Mouse (Mus musculus) myocyte (in vitro differentiated cells): ENCODE results near the gene Lilra5.
"Not testable (repeated sequence)": the region's sequence is repeated elsewhere in the genome, so short reads cannot be mapped to it uniquely, and the experiment has no call there.

Experiments
- CEBPB ChIP-seq: IDR thresholded peaks from 2 replicates; pipeline ENCODE4 v1.6.1; 2011; ENCODE audit warnings: mild to moderate bottlenecking, moderate library complexity; ENCODE audit not compliant: poor library complexity, insufficient read depth, severe bottlenecking
- E2F4 ChIP-seq: IDR thresholded peaks from one replicate; pipeline ENCODE4 v1.6.1; 2011; ENCODE audit warnings: mild to moderate bottlenecking, control low read depth, moderate library complexity; ENCODE audit not compliant: insufficient read depth
- MAX ChIP-seq: IDR thresholded peaks from one replicate; pipeline ENCODE4 v1.6.1; 2011; ENCODE audit warnings: low read depth, mild to moderate bottlenecking, control low read depth
- POLR2A ChIP-seq: IDR thresholded peaks from one replicate; pipeline ENCODE4 v1.6.1; 2011; ENCODE audit warnings: low read depth, mild to moderate bottlenecking, control low read depth, moderate library complexity; ENCODE audit not compliant: insufficient read length
- REST ChIP-seq: IDR thresholded peaks from one replicate; pipeline ENCODE4 v1.6.1; 2011; ENCODE audit warnings: mild to moderate bottlenecking, control low read depth, moderate library complexity; ENCODE audit not compliant: insufficient read depth, insufficient read length
- SRF ChIP-seq: IDR thresholded peaks from one replicate; pipeline ENCODE4 v1.6.1; 2011; ENCODE audit warnings: low read depth; ENCODE audit not compliant: control insufficient read depth, insufficient read length
- TCF3 ChIP-seq: IDR thresholded peaks from one replicate; pipeline ENCODE4 v1.6.1; 2011; ENCODE audit warnings: low read depth, control low read depth; ENCODE audit not compliant: insufficient read length

DNA sequence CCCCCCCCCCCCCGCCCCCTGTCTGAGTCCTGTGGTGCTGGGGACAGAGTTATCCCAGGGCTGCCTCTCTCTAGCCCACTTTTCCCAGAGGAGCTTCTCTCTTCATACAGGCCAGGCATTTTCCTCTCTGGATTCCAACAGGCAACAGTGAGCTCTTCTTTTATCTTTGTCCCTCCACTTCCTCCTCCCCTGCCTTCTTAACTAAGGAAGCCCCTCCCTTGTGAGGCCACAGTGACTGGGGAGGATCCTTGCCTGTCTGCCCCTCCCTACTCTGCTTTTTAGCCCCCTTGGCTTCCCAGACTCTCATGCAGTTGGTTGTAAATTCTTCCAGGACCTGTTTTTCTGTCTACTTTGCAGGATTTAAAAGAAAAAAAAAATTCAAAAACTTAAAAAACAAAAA lies 18.5 kb downstream of the Lilra5 start:
- TF ChIP-seq REST, SRF, POLR2A, TCF3, CEBPB, E2F4, MAX: not testable (repeated sequence)
